Mouse (Mus musculus) lung, embryonic 14.5 days (tissue): ENCODE data around the gene Krt80. TPM values are rescaled to one million over a fixed set of nuclear protein-coding genes. Genes with fewer than 3 reads are reported as not detected.
"Not testable (repeated sequence)": the region's sequence is repeated elsewhere in the genome, so short reads cannot be mapped to it uniquely, and the experiment has no call there.

Experiments used
- ATAC-seq: fragments of 200-750 bp; cut with Nextera tagmentation; 2 replicates; pipeline ENCODE4 v1.8.0; 2017; ENCODE audit warnings: mild to moderate bottlenecking, moderate TSS enrichment, moderate library complexity; ENCODE audit not compliant: insufficient read depth
- DNase-seq: peaks from one replicate; pipeline ENCODE4 v3.0.0-alpha.2; 2015
- H3K27ac ChIP-seq: fragments of 300-500 bp; sonication (generic); 2 replicates; pipeline ENCODE4 v1.5.1; 2014; ENCODE audit warnings: low read depth, mild to moderate bottlenecking, moderate library complexity
- H3K27me3 ChIP-seq: fragments of 300-500 bp; sonication (generic); 2 replicates; pipeline ENCODE4 v1.6.1; 2014; ENCODE audit warnings: low read length, control low read depth; ENCODE audit not compliant: insufficient read depth
- H3K36me3 ChIP-seq: fragments of 300-500 bp; sonication (generic); 2 replicates; pipeline ENCODE4 v1.6.1; 2014; ENCODE audit warnings: control low read depth; ENCODE audit not compliant: insufficient read depth
- H3K4me1 ChIP-seq: fragments of 300-500 bp; sonication (generic); 2 replicates; pipeline ENCODE4 v1.6.1; 2014; ENCODE audit warnings: antibody characterized with exemption, control low read depth; ENCODE audit not compliant: insufficient read depth
- H3K4me2 ChIP-seq: fragments of 300-500 bp; sonication (generic); 2 replicates; pipeline ENCODE4 v1.6.1; 2014; ENCODE audit warnings: mild to moderate bottlenecking
- H3K4me3 ChIP-seq: fragments of 300-500 bp; sonication (generic); 2 replicates; pipeline ENCODE4 v1.5.1; 2014; ENCODE audit warnings: low read depth, low read length
- H3K9ac ChIP-seq: fragments of 300-500 bp; sonication (generic); 2 replicates; pipeline ENCODE4 v1.6.1; 2014
- H3K9me3 ChIP-seq: fragments of 300-500 bp; sonication (generic); 2 replicates; pipeline ENCODE4 v1.6.1; 2016; ENCODE audit warnings: low read depth, low read length, control low read depth
- CTCF ChIP-seq: IDR thresholded peaks from 2 replicates; pipeline ENCODE4 v1.5.1; 2016; ENCODE audit warnings: antibody characterized with exemption, low read depth
- WGBS: fragments of 180-500 bp; shearing (Covaris S2); extraction: QIAGEN DNeasy Blood & Tissue Kit; methylation state at CpG from one replicate; pipeline ENCODE4 v1.1.7; 2014; 5-methylcytosine and 5-hydroxymethylcytosine counted together
- polyA plus RNA-seq: library from polyadenylated mRNA; unstranded; fragments of >200 nt; fragmentation: Nextera tagmentation; extraction: Ambion mirVana; gene quantifications from 2 replicates; pipeline ENCODE4 v1.2.1, GENCODE M21; 2014

The Krt80 gene
- polyA plus RNA-seq, 1 experiment from 2014 or later: 1.5 TPM

- no peaks in the 10 kb centered on the region for H3K27me3 ChIP-seq
- 68% methylated on average over 3 of the region's 3 CpGs for WGBS
Observed at GRCm38 (mm10) chr15:101329564-101329892, 40.4 kb downstream of the Krt80 start.

DNA sequence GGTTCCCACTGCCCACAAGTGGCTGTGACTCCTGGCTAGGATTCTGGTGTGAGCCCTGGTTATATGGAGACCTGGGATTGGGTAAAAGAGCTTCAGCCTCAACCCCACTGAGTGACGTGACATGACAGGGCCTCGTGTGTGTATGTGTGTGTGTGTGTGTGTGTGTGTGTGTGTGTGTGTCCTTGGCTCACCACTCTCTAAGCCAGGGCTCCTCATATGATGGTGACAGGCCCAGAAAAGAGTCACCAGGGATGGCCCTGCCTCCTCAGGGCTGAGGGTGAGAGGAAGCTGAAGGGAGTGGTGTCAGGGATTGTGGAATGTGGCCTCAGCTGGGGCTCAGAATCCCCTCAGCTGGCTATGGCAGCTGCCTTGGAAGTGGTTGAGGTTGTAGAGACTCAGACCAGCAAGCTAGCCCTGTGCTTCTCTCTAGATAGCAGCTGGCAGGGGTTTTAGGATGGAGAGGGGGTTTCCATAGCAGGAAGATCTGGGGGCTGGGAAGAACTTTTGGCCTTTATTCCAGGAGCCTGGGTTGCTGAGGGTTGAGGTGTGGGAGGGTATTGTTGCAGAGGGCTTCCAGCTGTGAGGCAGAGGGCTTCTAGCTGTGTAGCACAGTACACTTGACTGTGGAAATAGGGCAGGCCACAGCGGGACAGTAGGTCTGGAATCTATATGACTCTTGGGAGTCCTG is 40.9 kb downstream of the Krt80 start:
- no peak overlapping the region for H3K4me3 ChIP-seq
- H3K4me2 ChIP-seq: no peak overlapping the region
- no peak overlapping the region for H3K9ac ChIP-seq
- H3K4me1 ChIP-seq: no peaks in the 10 kb centered on the region
- H3K36me3 ChIP-seq: no peaks in the 10 kb centered on the region
- WGBS: 69% methylated on average over 3 of the region's 3 CpGs
- no peak for DNase-seq
- ATAC-seq: no peak
- H3K27ac ChIP-seq: no peak overlapping the region
- TF ChIP-seq CTCF: no peak
- H3K9me3 ChIP-seq: no peaks in the 10 kb centered on the region
- H3K27me3 ChIP-seq: no peaks in the 10 kb centered on the region

More at GRCm38 (mm10) chr15:101329564-101329892, 40.4 kb downstream of the Krt80 start:
- Histone ChIP-seq H3K36me3 (no peaks in the 10 kb centered on the region), H3K4me3 (no peak overlapping the region), H3K9ac (no peak overlapping the region), H3K9me3 (no peaks in the 10 kb centered on the region), H3K27ac (no peak overlapping the region), H3K4me2 (no peak overlapping the region), H3K4me1 (no peaks in the 10 kb centered on the region)
- no peak for TF ChIP-seq CTCF
- no peak for ATAC-seq
- DNase-seq: no peak

DNA sequence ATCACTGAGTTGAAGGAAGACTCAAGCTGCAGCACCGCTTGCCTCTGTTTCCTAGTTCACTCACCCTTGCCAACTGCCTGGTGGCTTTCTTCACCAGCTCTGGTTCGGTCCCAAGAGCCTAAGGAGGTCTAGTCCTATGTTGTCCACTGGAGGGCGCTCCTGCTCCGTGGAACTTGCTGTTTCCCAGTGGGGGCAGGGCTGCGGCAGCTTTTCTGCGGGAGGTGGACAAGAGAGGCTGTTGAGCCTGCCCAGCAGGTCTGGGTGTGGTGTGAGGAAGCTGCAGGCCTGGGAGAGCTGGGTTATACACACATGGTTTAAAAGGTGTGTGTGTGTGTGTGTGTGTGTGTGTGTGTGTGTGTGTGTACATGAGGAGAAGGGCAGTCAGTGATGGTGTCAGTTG is 42.7 kb downstream of the Krt80 start:
- H3K4me1 ChIP-seq: no peaks in the 10 kb centered on the region
- no peak overlapping the region for H3K9ac ChIP-seq
- H3K27ac ChIP-seq: no peak overlapping the region
- 4% methylated on average over 6 of the region's 6 CpGs for WGBS
- TF ChIP-seq CTCF: peak; percentile 98
- ATAC-seq (peak; percentile 69), DNase-seq (peak; percentile 91)
- no peaks in the 10 kb centered on the region for H3K27me3 ChIP-seq
- no peak overlapping the region for H3K4me3 ChIP-seq
- H3K4me2 ChIP-seq: no peak overlapping the region
- no peaks in the 10 kb centered on the region for H3K36me3 ChIP-seq
- H3K9me3 ChIP-seq: no peaks in the 10 kb centered on the region

DNA sequence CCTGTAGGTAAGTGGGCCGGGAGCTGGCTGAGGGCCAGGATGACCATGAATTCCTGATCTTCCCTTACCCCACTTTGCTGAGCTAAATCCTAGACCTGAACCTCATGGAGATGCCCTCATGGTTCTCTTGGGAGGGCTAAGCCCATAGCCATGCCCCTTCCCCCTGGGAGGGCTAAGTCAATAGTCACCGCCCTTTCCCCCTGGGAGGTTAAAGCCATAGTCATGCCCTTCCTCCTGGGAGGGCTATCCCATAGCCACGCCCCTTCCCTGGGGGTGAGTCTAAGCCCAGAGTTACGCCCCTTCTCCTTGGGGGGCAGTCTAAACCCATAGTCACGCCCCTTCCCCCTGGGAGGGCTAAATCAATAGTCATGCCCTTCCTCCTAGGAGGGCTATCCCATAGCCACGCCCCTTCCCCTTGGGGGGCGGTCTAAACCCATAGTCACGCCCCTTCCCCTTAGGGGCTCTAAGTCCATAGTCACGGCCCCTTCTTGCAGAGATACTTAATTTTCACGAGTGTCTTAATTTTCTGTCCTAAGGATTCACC is 43.9 kb downstream of the Krt80 start:
- Histone ChIP-seq H3K4me1 (peaks cover 4% of the 10 kb centered on the region; the same call in 1 of the 2 replicates), H3K27ac (no peak overlapping the region), H3K9ac (no peak overlapping the region), H3K4me3 (no peak overlapping the region), H3K36me3 (no peaks in the 10 kb centered on the region), H3K9me3 (no peaks in the 10 kb centered on the region), H3K4me2 (no peak overlapping the region), H3K27me3 (no peaks in the 10 kb centered on the region)
- DNase-seq: peak; percentile 19
- WGBS: 37% methylated on average over 10 of the region's 10 CpGs
- ATAC-seq: no peak
- no peak for TF ChIP-seq CTCF

DNA sequence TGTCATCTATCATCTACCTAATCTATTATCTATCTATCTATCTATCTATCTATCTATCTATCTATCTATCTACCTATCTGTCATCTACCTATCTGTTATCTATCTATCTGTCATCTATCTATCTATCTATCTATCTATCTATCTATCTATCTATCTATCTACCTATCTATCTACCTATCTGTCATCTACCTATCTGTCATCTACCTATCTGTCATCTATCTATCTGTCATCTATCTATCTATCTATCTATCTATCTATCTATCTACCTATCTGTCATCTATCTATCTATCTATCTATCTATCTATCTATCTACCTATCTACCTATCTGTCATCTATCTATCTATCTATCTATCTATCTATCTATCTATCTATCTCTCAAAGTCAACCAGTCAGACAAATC is 45.6 kb downstream of the Krt80 start:
- H3K4me3 ChIP-seq, H3K9me3 ChIP-seq, H3K4me2 ChIP-seq, H3K4me1 ChIP-seq, ATAC-seq, H3K27ac ChIP-seq, H3K36me3 ChIP-seq, DNase-seq, H3K27me3 ChIP-seq, H3K9ac ChIP-seq: not testable (repeated sequence)

- DNase-seq (no peak), ATAC-seq (no peak)
- Histone ChIP-seq H3K9ac (no peak overlapping the region), H3K4me1 (peaks cover 6% of the 10 kb centered on the region; the same call in 1 of the 2 replicates), H3K36me3 (no peaks in the 10 kb centered on the region), H3K4me3 (no peak overlapping the region), H3K27me3 (no peaks in the 10 kb centered on the region), H3K27ac (no peak overlapping the region), H3K4me2 (no peak overlapping the region), H3K9me3 (no peaks in the 10 kb centered on the region)
- TF ChIP-seq CTCF: no peak
- 94% methylated on average over 5 of the region's 5 CpGs for WGBS
Observed at GRCm38 (mm10) chr15:101323511-101323910, 46.5 kb downstream of the Krt80 start.

DNA sequence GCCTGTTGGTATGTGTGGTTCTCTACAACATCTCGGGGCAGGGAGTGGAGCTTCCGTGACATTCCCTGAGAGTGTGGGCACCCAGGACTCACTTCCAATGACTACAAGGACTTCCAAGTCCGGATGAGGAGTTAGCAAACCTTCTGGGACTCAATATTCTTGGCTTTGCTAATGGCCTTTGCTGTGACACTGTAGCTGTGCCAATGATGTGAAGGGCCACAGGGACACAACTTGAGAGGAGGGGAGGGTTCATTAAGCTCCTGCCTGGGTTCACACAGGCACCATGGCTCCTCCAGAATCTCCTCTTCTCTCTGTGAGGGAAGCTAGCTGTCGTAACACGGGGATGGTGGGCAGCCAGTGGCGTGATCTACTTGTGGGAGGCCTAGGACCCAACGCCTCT is 47.3 kb downstream of the Krt80 start:
- H3K9me3 ChIP-seq: no peaks in the 10 kb centered on the region
- 88% methylated on average over 7 of the region's 7 CpGs for WGBS
- H3K4me1 ChIP-seq: peaks cover 6% of the 10 kb centered on the region; the same call in 1 of the 2 replicates
- H3K27ac ChIP-seq: no peak overlapping the region
- TF ChIP-seq CTCF: no peak
- no peak overlapping the region for H3K4me2 ChIP-seq
- no peaks in the 10 kb centered on the region for H3K36me3 ChIP-seq
- DNase-seq: no peak
- H3K9ac ChIP-seq: no peak overlapping the region
- no peak for ATAC-seq
- no peaks in the 10 kb centered on the region for H3K27me3 ChIP-seq
- H3K4me3 ChIP-seq: no peak overlapping the region
